Mouse (Mus musculus) intestine, postnatal 0 days (tissue): ENCODE results near the gene Nsmf. TPM values are rescaled to one million over a fixed set of nuclear protein-coding genes. Genes with fewer than 3 reads are reported as not detected.

Experiments used
- ATAC-seq: fragments of 200-750 bp; cut with Nextera tagmentation; 2 replicates; pipeline ENCODE4 v1.8.0; 2017; ENCODE audit warnings: mild to moderate bottlenecking, moderate TSS enrichment, moderate library complexity
- H3K27ac ChIP-seq: fragments of 300-500 bp; sonication (generic); 2 replicates; pipeline ENCODE4 v1.5.1; 2014; ENCODE audit warnings: mild to moderate bottlenecking, low read depth, low read length, moderate library complexity
- H3K27me3 ChIP-seq: fragments of 300-500 bp; sonication (generic); replicated peaks from 2 replicates; pipeline ENCODE4 v1.6.1; 2014; ENCODE audit warnings: low read length, mixed read lengths; ENCODE audit not compliant: control insufficient read depth, insufficient read depth
- H3K36me3 ChIP-seq: fragments of 300-500 bp; sonication (generic); 2 replicates; pipeline ENCODE4 v1.6.1; 2014; ENCODE audit warnings: mild to moderate bottlenecking, moderate library complexity; ENCODE audit not compliant: control insufficient read depth, insufficient read depth
- H3K4me1 ChIP-seq: fragments of 300-500 bp; sonication (generic); replicated peaks from 2 replicates; pipeline ENCODE4 v1.6.1; 2014; ENCODE audit warnings: antibody characterized with exemption, low read length, mixed read lengths; ENCODE audit not compliant: control insufficient read depth, insufficient read depth
- H3K4me2 ChIP-seq: fragments of 300-500 bp; sonication (generic); replicated peaks from 2 replicates; pipeline ENCODE4 v1.6.1; 2014; ENCODE audit warnings: low read depth, mild to moderate bottlenecking, moderate library complexity
- H3K4me3 ChIP-seq: fragments of 300-500 bp; sonication (generic); 2 replicates; pipeline ENCODE4 v1.5.1; 2014; ENCODE audit warnings: low read depth, low read length
- H3K9ac ChIP-seq: fragments of 300-500 bp; sonication (generic); 2 replicates; pipeline ENCODE4 v1.6.1; 2014; ENCODE audit warnings: mild to moderate bottlenecking, low read depth, low read length
- H3K9me3 ChIP-seq: fragments of 300-500 bp; sonication (generic); 2 replicates; pipeline ENCODE4 v1.6.1; 2016; ENCODE audit warnings: mixed run types; ENCODE audit not compliant: control insufficient read depth
- CTCF ChIP-seq: sonication (generic); IDR thresholded peaks from 2 replicates; pipeline ENCODE4 v1.5.1; 2016; ENCODE audit warnings: low read depth, mild to moderate bottlenecking, control low read depth, antibody characterized with exemption, moderate library complexity
- WGBS: fragments of 180-500 bp; shearing (Covaris S2); extraction: QIAGEN DNeasy Blood & Tissue Kit; methylation state at CpG from one replicate; pipeline ENCODE4 v1.1.7; 2014; 5-methylcytosine and 5-hydroxymethylcytosine counted together
- polyA plus RNA-seq: library from polyadenylated mRNA; unstranded; fragments of >200 nt; fragmentation: Nextera tagmentation; extraction: Ambion mirVana; gene quantifications from 2 replicates; pipeline ENCODE4 v1.2.1, GENCODE M21; 2015

Nsmf gene
- polyA plus RNA-seq, 1 experiment from 2014 or later, result 17.6 TPM

- H3K9ac ChIP-seq, result no peak overlapping the region
- no peak for ATAC-seq
- H3K9me3 ChIP-seq, result no peaks in the 10 kb centered on the region
- H3K27ac ChIP-seq, result no peak overlapping the region
- TF ChIP-seq CTCF, result no peak
- no peak overlapping the region for H3K4me2 ChIP-seq
- H3K36me3 ChIP-seq, result peaks cover 18% of the 10 kb centered on the region; the same call in 1 of the 2 replicates
- no peak overlapping the region for H3K4me3 ChIP-seq
- WGBS, result 80% methylated on average over 5 of the region's 5 CpGs
- H3K27me3 ChIP-seq, result no peaks in the 10 kb centered on the region
- no peaks in the 10 kb centered on the region for H3K4me1 ChIP-seq
These were observed 14.1 kb upstream of the Nsmf start for GRCm38 (mm10) chr2:25040089-25040488.

GRCm38 (mm10) chr2:25050921-25051320 lies 3.2 kb upstream of the Nsmf start:
- ATAC-seq, result no peak
- Histone ChIP-seq H3K36me3 (peaks cover 34% of the 10 kb centered on the region), H3K9me3 (no peaks in the 10 kb centered on the region), H3K9ac (no peak overlapping the region), H3K4me1 (0 out of 2 replicates have a peak, but pooled peaks cover 2% of the 10 kb centered on the region), H3K27ac (no peak overlapping the region), H3K4me2 (no peak overlapping the region), H3K4me3 (no peak overlapping the region), H3K27me3 (no peaks in the 10 kb centered on the region)
- TF ChIP-seq CTCF, result no peak
- 86% methylated on average over 7 of the region's 7 CpGs for WGBS

GRCm38 (mm10) chr2:25051450-25051849 lies 2.7 kb upstream of the Nsmf start:
- Histone ChIP-seq H3K36me3 (peaks cover 34% of the 10 kb centered on the region), H3K4me3 (no peak overlapping the region), H3K9me3 (no peaks in the 10 kb centered on the region), H3K4me2 (no peak overlapping the region), H3K4me1 (0 out of 2 replicates have a peak, but pooled peaks cover 2% of the 10 kb centered on the region), H3K27ac (no peak overlapping the region), H3K27me3 (no peaks in the 10 kb centered on the region), H3K9ac (no peak overlapping the region)
- no peak for TF ChIP-seq CTCF
- 75% methylated on average over 8 of the region's 8 CpGs for WGBS
- no peak for ATAC-seq

- H3K36me3 ChIP-seq, result peaks cover 42% of the 10 kb centered on the region
- no peak overlapping the region for H3K9ac ChIP-seq
- no peaks in the 10 kb centered on the region for H3K27me3 ChIP-seq
- H3K4me1 ChIP-seq, result 0 out of 2 replicates have a peak, but pooled peaks cover 2% of the 10 kb centered on the region
- no peaks in the 10 kb centered on the region for H3K9me3 ChIP-seq
- TF ChIP-seq CTCF, result no peak
- 95% methylated on average over 6 of the region's 6 CpGs for WGBS
- H3K4me3 ChIP-seq, result no peak overlapping the region
- no peak overlapping the region for H3K27ac ChIP-seq
- no peak for ATAC-seq
- H3K4me2 ChIP-seq, result no peak overlapping the region
These were observed 1.1 kb upstream of the Nsmf start for GRCm38 (mm10) chr2:25053101-25053500.

- H3K4me1 ChIP-seq, result 0 out of 2 replicates have a peak, but pooled peaks cover 2% of the 10 kb centered on the region
- peak; percentile 17; the same call in 1 of the 2 replicates for ATAC-seq
- peak overlapping the region; percentile 82 for H3K4me2 ChIP-seq
- TF ChIP-seq CTCF, result no peak
- no peaks in the 10 kb centered on the region for H3K27me3 ChIP-seq
- peaks cover 41% of the 10 kb centered on the region for H3K36me3 ChIP-seq
- no peaks in the 10 kb centered on the region for H3K9me3 ChIP-seq
- H3K27ac ChIP-seq, result no peak overlapping the region
- peak overlapping the region; percentile 58 for H3K9ac ChIP-seq
- WGBS, result 66% methylated on average over 2 of the region's 2 CpGs
- peak overlapping the region; percentile 60 for H3K4me3 ChIP-seq
These were observed 882 bp downstream of the Nsmf start for GRCm38 (mm10) chr2:25055068-25055405.

- ATAC-seq, result no peak
- 93% methylated on average over 21 of the region's 21 CpGs for WGBS
- Histone ChIP-seq H3K9me3 (no peaks in the 10 kb centered on the region), H3K27me3 (no peaks in the 10 kb centered on the region), H3K4me1 (0 out of 2 replicates have a peak, but pooled peaks cover 2% of the 10 kb centered on the region), H3K36me3 (peaks cover 44% of the 10 kb centered on the region), H3K9ac (0 out of 2 replicates have a peak overlapping the region, but pooled peaks have one; percentile 58), H3K4me3 (no peak overlapping the region), H3K4me2 (peak overlapping the region; percentile 82), H3K27ac (no peak overlapping the region)
- TF ChIP-seq CTCF, result no peak
These were observed 1.4 kb downstream of the Nsmf start for GRCm38 (mm10) chr2:25055409-25056155.
